Mouse (Mus musculus) mouse embryonic stem cell (cell line): ENCODE results near the gene Ddx6.
"Not testable (repeated sequence)": the region's sequence is repeated elsewhere in the genome, so short reads cannot be mapped to it uniquely, and the experiment has no call there.

ENCODE experiments used
- in situ Hi-C, 2 experiments: fragments of 300-500 bp; cut with MboI; formaldehyde crosslinking; loops; 1 replicate in 1 of 2; 3 replicates in 1 of 2; pipeline ENCODE4 v1.14.3; 2019 to 2020; ENCODE audit warnings: low sequenced_read_pairs in 2 of 2, low pct_unique_long_range_greater_than_20kb in 1 of 2, mixed read lengths in 1 of 2; ENCODE audit not compliant: unreplicated experiment in 1 of 2

Ddx6 gene

DNA sequence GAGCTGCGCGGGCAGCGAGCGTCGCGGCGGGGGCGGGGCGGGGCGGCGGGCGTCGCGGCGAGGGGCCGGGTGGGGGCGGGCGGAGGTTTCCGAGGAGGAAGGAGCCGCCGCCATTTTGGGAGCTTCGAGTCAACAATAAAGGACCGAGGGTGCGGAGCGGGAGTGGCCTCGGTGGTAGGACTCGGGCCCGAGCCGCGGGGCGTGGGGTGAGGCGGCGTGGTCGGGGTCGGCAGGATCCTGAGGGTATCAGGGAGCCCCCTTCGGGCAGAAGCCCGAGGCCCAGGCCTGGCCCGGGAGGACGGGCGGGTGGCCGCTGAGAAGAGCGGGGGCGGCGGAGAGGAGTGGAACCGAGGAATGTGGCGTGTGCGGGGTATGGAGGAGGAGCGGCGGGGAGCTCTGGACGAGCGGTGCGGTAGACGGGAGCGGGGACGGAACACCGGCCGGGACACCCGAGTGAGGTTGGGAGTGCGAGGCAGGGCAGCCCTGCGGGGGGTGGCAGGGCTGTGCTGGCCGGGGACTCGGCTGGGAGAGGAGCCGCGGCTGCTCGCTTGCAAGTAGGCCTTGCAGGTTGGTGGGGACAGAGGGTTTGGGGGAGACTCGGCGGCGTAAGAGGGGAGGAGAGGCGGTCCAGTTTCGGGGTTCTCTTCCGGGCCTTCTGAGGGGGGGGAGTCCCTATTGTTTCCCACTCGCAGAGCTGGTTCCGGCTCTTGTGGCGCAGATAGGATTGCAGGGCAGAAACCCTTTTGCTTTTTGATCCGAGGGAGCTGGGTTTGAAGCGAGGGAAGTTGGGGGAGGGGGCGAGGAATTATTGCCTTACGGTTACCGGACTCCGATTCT is at the start of gene Ddx6:
Gene Ddx6 (plus strand): TSS at position 114 of the 837 bp plus-strand sequence.
- in situ Hi-C loops: no loop called here

DNA sequence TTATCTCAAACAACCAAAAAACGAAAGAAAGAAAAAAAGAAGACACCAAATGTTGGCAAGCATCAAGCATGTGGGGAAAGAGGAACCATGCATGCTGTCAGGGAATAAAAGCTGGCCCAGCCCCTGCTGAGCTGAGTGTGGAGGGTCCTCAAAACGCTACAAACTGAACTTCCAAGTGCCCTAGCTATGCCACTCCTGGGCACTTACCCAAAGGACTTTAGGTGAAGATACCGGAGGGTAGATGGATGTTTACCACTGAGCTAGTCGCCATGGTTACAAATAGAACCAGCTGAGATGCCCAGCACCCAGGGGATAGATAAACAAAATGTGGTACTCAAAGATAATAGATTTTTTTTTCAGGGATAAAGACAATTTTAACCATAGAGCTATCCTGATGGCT is 43.1 kb upstream of the Ddx6 start, which contains the start of gene Cxcr5:
Gene Cxcr5 (minus strand): TSS at position 281 of the 400 bp plus-strand sequence.
- in situ Hi-C loops: no loop called here

GRCm38 (mm10) chr9:44562936-44563335 is 41.8 kb upstream of the Ddx6 start:
- in situ Hi-C loops: no loop called here

DNA sequence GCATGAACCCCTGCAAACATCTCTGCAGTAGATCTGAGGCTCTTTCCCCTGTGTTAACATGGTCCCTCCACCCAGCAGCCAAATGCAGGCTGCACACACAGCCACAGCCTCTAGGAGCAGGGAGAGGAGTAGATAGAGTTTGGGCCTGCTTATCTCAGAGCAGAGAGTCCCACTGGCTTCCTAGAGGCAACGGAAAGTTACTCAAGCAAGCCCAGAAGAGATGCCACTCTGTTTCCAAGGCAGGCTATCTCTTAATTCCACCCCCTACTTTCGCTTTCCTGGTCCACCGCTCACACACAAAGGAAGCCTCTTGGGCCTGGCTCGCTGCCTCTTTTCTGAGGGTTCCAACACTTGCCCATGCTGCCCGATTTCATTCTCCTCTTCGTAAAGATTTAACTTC is 39.3 kb upstream of the Ddx6 start:
- in situ Hi-C loops: no loop called here

DNA sequence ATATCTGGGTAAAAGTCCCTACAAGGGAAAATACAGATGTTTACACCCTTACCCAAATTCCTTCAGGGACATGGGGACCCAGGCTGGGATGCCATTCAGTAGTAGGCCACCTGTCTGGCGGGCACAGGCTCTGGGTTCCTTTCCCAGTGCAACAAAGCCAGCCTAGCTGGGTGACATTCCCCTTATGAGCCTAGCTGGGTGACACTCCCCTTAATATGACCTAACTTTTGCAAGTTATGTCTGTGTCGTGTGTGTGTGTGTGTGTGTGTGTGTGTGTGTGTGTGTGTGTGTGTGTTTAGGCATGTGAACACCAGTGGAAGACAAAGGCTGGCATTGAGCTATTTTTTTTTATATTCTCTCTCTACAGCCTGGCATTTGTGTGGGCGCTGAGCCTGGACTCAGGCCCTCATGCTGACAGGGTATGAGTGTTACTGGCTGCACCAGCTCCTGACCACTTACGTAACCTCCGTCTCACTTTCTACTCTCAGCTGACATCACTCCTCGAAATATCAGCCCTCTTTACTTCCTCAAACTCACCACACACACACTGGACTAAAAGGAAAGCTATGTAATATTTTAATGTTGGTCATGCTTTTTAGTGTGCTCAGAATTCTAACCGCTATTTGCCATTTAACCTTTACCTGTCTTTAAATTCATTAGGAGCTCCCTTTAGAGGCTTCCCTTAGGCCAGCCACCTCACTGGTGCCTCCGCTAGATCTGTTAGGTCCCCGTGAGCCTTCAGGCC is 37.2 kb upstream of the Ddx6 start:
- in situ Hi-C loops: no loop called here

DNA sequence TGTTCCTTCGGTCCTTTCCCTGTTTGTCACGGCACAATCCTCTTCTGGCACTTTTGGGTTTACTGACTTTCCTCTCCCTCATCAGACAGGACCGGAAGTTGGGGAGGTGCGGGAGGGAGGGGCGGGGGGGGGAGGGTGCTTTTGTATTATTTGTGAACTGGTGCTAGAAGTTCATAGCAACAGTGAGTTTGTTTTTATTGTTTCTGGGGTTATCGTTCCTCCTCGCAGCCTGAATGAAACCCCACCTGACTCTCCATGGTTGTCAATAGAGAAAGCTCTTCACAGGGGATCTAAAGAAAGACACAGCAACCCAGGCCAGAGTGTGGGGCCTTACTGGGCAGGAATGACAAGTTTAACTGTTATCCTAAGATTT is 36.6 kb upstream of the Ddx6 start:
- in situ Hi-C loops: no loop called here

DNA sequence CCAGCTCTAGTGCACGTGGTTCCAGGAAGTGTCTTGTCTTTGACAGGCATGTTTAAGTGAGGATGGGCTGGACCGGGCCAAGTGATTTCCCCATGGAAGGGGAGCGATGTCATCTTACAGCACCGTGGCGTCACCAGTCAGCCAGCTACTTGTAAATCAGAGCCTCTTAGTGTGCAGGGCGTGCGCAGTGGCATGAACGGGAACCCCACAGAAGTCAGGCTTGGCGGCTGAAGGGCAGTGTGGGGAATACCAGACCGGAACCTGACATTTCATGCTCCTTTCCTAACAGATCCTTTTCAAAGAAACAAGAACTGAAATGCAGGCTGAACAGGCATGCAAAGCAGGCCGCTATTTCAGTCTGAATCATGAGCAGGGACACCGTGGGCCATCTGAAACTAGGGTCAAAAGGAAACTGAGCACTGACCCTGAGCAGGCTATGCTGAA is 33.7 kb upstream of the Ddx6 start:
- in situ Hi-C loops: no loop called here

DNA sequence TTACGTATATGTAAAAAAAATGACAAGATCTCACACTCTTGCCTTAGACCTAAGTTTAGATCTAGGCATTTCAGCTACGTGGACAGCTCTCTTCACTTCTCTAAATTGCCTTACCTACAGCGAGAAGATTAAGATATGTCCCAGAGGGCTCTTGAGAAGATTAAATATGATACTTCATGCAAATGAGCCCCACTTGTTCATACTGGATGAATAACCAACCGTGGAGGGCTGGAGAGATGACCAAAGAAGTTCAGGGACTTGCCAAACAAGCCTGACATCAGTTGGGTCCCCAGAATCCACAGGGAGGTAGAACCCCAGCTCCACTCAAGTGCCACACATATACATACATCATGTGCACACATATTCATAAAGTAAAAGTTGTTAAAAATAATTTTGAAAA is 31.4 kb upstream of the Ddx6 start:
- in situ Hi-C loops: no loop called here

- in situ Hi-C loops: no loop called here
Observed at GRCm38 (mm10) chr9:44575095-44575494, 29.6 kb upstream of the Ddx6 start.

- in situ Hi-C loops: not testable (repeated sequence)
Observed at GRCm38 (mm10) chr9:44576046-44576445, 28.6 kb upstream of the Ddx6 start.

GRCm38 (mm10) chr9:44579392-44579791 is 25.3 kb upstream of the Ddx6 start:
- in situ Hi-C loops: no loop called here

- in situ Hi-C loops: no loop called here
Observed at GRCm38 (mm10) chr9:44580085-44580484, 24.6 kb upstream of the Ddx6 start.

GRCm38 (mm10) chr9:44581423-44581822 is 23.3 kb upstream of the Ddx6 start:
- in situ Hi-C loops: no loop called here

- in situ Hi-C loops: no loop called here
Observed at GRCm38 (mm10) chr9:44582390-44582789, 22.3 kb upstream of the Ddx6 start.

- in situ Hi-C loops: no loop called here
Observed at GRCm38 (mm10) chr9:44586640-44587261, 17.9 kb upstream of the Ddx6 start.

DNA sequence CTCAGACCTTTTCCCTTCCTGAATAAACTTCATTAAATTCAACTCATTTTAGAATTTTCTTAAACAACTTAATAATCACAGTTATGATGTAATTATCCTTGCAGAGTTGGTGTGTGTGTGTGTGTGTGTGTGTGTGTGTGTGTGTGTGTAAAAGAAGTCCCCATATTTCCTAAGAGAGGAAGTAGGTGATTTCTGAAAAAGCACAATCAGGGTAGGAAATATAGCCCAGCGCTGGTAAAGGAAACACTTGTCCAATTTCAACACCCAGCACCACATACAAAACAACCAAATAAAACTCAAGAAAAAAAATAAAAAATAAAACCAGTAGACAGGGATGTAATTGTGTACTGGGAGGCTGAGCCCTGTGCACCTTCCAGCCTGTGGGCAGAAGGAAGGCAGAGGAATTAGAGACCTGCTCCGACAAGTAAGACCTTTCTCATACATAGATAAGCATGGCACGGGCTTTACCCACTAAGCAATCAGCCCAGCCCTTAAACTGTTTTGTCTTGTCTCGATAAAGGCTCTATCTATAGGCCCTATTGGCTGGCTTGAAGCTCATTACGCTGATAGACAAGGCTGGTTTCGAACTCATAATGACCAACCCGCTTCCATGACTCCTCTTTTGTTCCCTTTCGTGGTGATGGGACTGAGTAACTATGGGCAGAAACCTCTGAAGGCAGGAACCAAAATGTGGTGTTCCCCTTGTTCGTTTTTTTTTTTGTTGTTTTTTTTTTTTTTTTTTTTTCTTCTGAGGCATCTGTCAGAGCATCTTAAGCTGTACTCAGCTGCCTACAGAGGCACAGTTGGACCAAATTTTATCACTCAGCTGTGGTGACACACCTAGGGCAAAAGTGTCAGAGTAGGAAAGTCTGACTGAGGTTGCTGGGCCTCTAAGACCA is 17.2 kb upstream of the Ddx6 start:
- in situ Hi-C loops: no loop called here

GRCm38 (mm10) chr9:44588605-44589004 is 16.1 kb upstream of the Ddx6 start:
- in situ Hi-C loops: no loop called here

DNA sequence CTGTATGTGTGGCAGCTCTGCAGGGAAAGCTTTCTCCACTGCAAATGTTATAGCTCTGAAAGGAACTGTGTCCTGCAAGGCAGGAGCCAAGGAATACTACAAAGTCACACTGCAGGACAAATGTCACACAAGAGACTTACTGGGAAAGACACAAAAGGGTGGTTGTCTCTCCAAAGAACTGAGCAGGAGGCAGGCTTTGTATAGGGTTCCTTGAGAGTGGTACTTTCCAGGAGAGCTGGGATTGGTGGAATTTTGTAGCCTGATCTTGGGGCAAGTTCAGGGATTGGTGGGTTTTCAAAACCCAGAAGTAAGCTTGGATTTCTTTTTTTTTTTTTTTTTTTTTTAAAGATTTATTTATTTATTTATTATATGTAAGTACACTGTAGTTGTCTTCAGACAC is 15.6 kb upstream of the Ddx6 start:
- in situ Hi-C loops: no loop called here
